Mouse (Mus musculus) midbrain, embryonic 14.5 days (tissue): Measurements from ENCODE around the gene Tmem214. TPM values are rescaled to one million over a fixed set of nuclear protein-coding genes. Genes with fewer than 3 reads are reported as not detected.
"Not testable (repeated sequence)": the region's sequence is repeated elsewhere in the genome, so short reads cannot be mapped to it uniquely, and the experiment has no call there.

Experiments used
- ATAC-seq: fragments of 200-750 bp; cut with Nextera tagmentation; 2 replicates; pipeline ENCODE4 v1.8.0; 2017; ENCODE audit warnings: moderate number of reproducible peaks, moderate library complexity; ENCODE audit not compliant: low FRiP score, low TSS enrichment
- DNase-seq: peaks from one replicate; pipeline ENCODE4 v3.0.0-alpha.2; 2015
- H3K27ac ChIP-seq: fragments of 300-500 bp; sonication (generic); replicated peaks from 2 replicates; pipeline ENCODE4 v1.5.1; 2014; ENCODE audit warnings: mild to moderate bottlenecking, low read depth, low read length, moderate library complexity
- H3K27me3 ChIP-seq: fragments of 300-500 bp; sonication (generic); 2 replicates; pipeline ENCODE4 v1.6.1; 2014; ENCODE audit warnings: low read length, control low read depth, mixed read lengths; ENCODE audit not compliant: control insufficient read depth, insufficient read depth
- H3K36me3 ChIP-seq: fragments of 300-500 bp; sonication (generic); 2 replicates; pipeline ENCODE4 v1.6.1; 2014; ENCODE audit warnings: low read length, control low read depth; ENCODE audit not compliant: control insufficient read depth, insufficient read depth
- H3K4me1 ChIP-seq: fragments of 300-500 bp; sonication (generic); 2 replicates; pipeline ENCODE4 v1.6.1; 2014; ENCODE audit warnings: mild to moderate bottlenecking, antibody characterized with exemption, low read length, control low read depth; ENCODE audit not compliant: control insufficient read depth, insufficient read depth
- H3K4me2 ChIP-seq: fragments of 300-500 bp; sonication (generic); 2 replicates; pipeline ENCODE4 v1.6.1; 2014; ENCODE audit warnings: mild to moderate bottlenecking, low read length, moderate library complexity
- H3K4me3 ChIP-seq: fragments of 300-500 bp; sonication (generic); replicated peaks from 2 replicates; pipeline ENCODE4 v1.5.1; 2014; ENCODE audit warnings: low read depth, low read length
- H3K9ac ChIP-seq: fragments of 300-500 bp; sonication (generic); replicated peaks from 2 replicates; pipeline ENCODE4 v1.6.1; 2014; ENCODE audit warnings: mild to moderate bottlenecking, low read length, moderate library complexity
- H3K9me3 ChIP-seq: fragments of 300-500 bp; sonication (generic); 2 replicates; pipeline ENCODE4 v1.6.1; 2016; ENCODE audit warnings: low read length, control low read depth, mixed read lengths; ENCODE audit not compliant: control insufficient read depth
- WGBS: fragments of 180-500 bp; shearing (Covaris S2); extraction: QIAGEN DNeasy Blood & Tissue Kit; methylation state at CpG from one replicate; pipeline ENCODE4 v1.1.7; 2014; 5-methylcytosine and 5-hydroxymethylcytosine counted together
- polyA plus RNA-seq: library from polyadenylated mRNA; unstranded; fragments of >200 nt; fragmentation: Nextera tagmentation; extraction: Ambion mirVana; gene quantifications from 2 replicates; pipeline ENCODE4 v1.2.1, GENCODE M21; 2014

The Tmem214 gene
- polyA plus RNA-seq, 1 experiment from 2014 or later, result 46.7 TPM

GRCm38 (mm10) chr5:30866871-30867270 is 941 bp upstream of the Tmem214 start:
- 93% methylated on average over 3 of the region's 3 CpGs for WGBS
- Histone ChIP-seq H3K9me3 (no peaks in the 10 kb centered on the region), H3K4me1 (peaks cover 7% of the 10 kb centered on the region), H3K36me3 (peaks cover 61% of the 10 kb centered on the region), H3K27ac (no peak overlapping the region), H3K4me2 (no peak overlapping the region), H3K27me3 (no peaks in the 10 kb centered on the region), H3K4me3 (no peak overlapping the region), H3K9ac (no peak overlapping the region)
- ATAC-seq (no peak), DNase-seq (no peak)

DNA sequence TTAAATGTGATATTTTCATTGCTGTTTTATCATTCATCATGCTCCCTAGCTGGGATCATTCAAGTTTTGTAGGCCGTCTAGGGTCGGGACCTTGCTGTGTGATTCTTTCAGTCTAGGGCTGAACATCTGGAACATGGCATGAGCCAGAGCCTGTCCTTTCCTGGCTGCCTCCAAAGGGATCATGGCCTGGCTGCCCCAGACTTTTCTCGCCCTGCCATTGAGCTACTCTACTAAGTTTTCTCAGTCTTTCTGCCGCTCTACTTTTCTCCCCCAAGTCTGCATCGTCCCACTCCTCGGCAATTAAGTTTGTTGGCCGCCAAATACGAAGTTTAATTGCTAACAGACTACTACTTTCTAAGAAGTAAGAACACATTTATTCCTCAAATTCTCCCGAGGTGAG is 1.2 kb downstream of the Tmem214 start:
- ATAC-seq, result no peak
- H3K27ac ChIP-seq, result peak overlapping the region; percentile 52; the same call in 1 of the 2 replicates

GRCm38 (mm10) chr5:30869405-30870130 is 1.8 kb downstream of the Tmem214 start:
- H3K27me3 ChIP-seq, result no peaks in the 10 kb centered on the region
- H3K4me2 ChIP-seq, result peak overlapping the region; percentile 89
- DNase-seq, result peak; percentile 93
- H3K9ac ChIP-seq, result peak overlapping the region; percentile 92
- H3K36me3 ChIP-seq, result peaks cover 64% of the 10 kb centered on the region
- peak overlapping the region; percentile 86 for H3K4me3 ChIP-seq
- H3K9me3 ChIP-seq, result no peaks in the 10 kb centered on the region
- peak overlapping the region; percentile 52 for H3K27ac ChIP-seq
- WGBS, result under 1% methylated on average over 63 of the region's 63 CpGs
- ATAC-seq, result peak; percentile 92
- H3K4me1 ChIP-seq, result peaks cover 7% of the 10 kb centered on the region

More for the DNA sequence above, 1.2 kb downstream of the Tmem214 start:
- Histone ChIP-seq H3K36me3 (peaks cover 64% of the 10 kb centered on the region), H3K9me3 (no peaks in the 10 kb centered on the region), H3K4me2 (peak overlapping the region; percentile 89), H3K9ac (peak overlapping the region; percentile 92), H3K27me3 (no peaks in the 10 kb centered on the region), H3K4me1 (peaks cover 7% of the 10 kb centered on the region), H3K4me3 (peak overlapping the region; percentile 86)
- no peak for DNase-seq
- WGBS, result 15% methylated on average over 9 of the region's 9 CpGs

GRCm38 (mm10) chr5:30870131-30870406 is 2.3 kb downstream of the Tmem214 start:
- WGBS, result 22% methylated on average over 2 of the region's 2 CpGs
- ATAC-seq (no peak), DNase-seq (no peak)
- Histone ChIP-seq H3K27ac (peak overlapping the region; percentile 52), H3K36me3 (peaks cover 64% of the 10 kb centered on the region), H3K4me3 (peak overlapping the region; percentile 86), H3K9me3 (no peaks in the 10 kb centered on the region), H3K9ac (peak overlapping the region; percentile 92), H3K4me2 (peak overlapping the region; percentile 89), H3K4me1 (peaks cover 7% of the 10 kb centered on the region), H3K27me3 (no peaks in the 10 kb centered on the region)

DNA sequence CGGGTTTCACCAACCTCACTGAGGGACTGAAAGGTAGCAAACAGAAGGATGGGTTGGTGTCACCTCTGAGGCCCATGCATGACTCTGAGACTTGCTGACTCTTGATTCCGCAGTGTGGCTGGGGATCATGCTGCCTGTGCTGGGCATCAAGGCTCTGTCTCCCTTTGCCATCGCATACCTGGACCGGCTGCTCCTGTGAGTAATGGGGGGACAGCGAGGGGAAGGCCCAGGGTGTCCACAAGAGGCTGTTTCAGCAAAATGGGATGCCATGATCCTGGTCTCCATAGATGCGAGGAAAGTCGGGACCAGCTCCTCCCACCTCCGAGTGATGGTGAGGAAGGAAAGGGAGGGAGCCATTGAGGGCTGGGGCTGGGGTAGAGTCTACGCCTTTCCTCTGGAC is 4.8 kb downstream of the Tmem214 start:
- Histone ChIP-seq H3K4me1 (peaks cover 7% of the 10 kb centered on the region), H3K27ac (no peak overlapping the region), H3K9me3 (no peaks in the 10 kb centered on the region), H3K4me3 (no peak overlapping the region), H3K27me3 (no peaks in the 10 kb centered on the region), H3K4me2 (no peak overlapping the region), H3K36me3 (peaks cover 67% of the 10 kb centered on the region), H3K9ac (no peak overlapping the region)
- no peak for DNase-seq
- ATAC-seq, result no peak
- 94% methylated on average over 9 of the region's 9 CpGs for WGBS

GRCm38 (mm10) chr5:30874365-30874764 is 6.6 kb downstream of the Tmem214 start:
- Histone ChIP-seq H3K27ac (no peak overlapping the region), H3K4me1 (peaks cover 7% of the 10 kb centered on the region), H3K27me3 (no peaks in the 10 kb centered on the region), H3K36me3 (peaks cover 74% of the 10 kb centered on the region), H3K9ac (no peak overlapping the region), H3K4me3 (no peak overlapping the region), H3K9me3 (no peaks in the 10 kb centered on the region), H3K4me2 (no peak overlapping the region)
- 93% methylated on average over 7 of the region's 7 CpGs for WGBS
- ATAC-seq (no peak), DNase-seq (no peak)

DNA sequence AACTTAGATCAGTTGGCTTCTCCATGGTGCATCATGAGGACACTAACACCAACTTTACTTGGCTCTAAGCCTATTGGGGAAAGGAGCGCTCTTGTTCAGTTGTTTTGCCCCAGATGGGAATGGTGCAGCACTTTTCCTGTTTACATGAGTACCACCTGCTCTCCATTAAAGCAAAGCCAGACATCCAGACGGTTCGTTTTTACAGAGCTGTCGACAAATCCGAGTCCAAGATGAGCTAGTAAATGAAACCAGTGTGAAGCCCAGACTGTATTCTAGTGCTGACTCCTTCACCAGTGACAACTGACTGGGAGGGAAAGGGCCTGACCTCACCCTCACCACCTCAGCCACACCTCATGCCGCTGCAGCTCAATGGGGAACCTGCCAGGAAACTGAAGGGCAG is 10.8 kb downstream of the Tmem214 start:
- H3K9ac ChIP-seq, result no peak overlapping the region
- no peaks in the 10 kb centered on the region for H3K4me1 ChIP-seq
- H3K9me3 ChIP-seq, result no peaks in the 10 kb centered on the region
- H3K4me3 ChIP-seq, result no peak overlapping the region
- no peaks in the 10 kb centered on the region for H3K27me3 ChIP-seq
- no peak overlapping the region for H3K27ac ChIP-seq
- ATAC-seq (no peak), DNase-seq (no peak)
- WGBS, result 74% methylated on average over 6 of the region's 6 CpGs
- peaks cover 47% of the 10 kb centered on the region for H3K36me3 ChIP-seq
- H3K4me2 ChIP-seq, result no peak overlapping the region

- no peaks in the 10 kb centered on the region for H3K9me3 ChIP-seq
- no peaks in the 10 kb centered on the region for H3K4me1 ChIP-seq
- H3K4me2 ChIP-seq, result no peak overlapping the region
- H3K36me3 ChIP-seq, result peaks cover 39% of the 10 kb centered on the region
- no peak for DNase-seq
- H3K9ac ChIP-seq, result no peak overlapping the region
- H3K4me3 ChIP-seq, result no peak overlapping the region
- H3K27ac ChIP-seq, result no peak overlapping the region
- H3K27me3 ChIP-seq, result no peaks in the 10 kb centered on the region
- no peak for ATAC-seq
- WGBS, result 83% methylated on average over 5 of the region's 5 CpGs
Measured at GRCm38 (mm10) chr5:30879347-30879943, 11.6 kb downstream of the Tmem214 start.

DNA sequence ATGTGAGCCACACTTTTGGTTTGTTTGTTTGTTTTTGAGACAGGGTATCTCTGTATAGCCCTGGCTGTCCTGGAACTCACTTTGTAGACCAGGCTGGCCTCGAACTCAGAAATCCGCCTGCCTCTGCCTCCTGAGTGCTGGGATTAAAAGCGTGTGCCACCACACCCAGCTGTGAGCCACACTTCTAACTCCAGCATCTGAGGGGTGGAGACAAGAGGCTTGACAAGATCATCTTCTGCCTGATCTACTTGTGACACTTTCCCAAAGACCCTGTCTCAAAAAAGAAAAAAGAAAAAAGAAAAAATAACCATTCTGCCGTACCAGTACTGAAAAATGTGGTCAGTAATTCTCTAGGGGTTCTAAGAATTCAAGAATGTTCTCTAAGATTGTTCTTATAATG is 14.0 kb downstream of the Tmem214 start:
- H3K36me3 ChIP-seq, result peaks cover 15% of the 10 kb centered on the region
- DNase-seq, H3K4me1 ChIP-seq, ATAC-seq, H3K27ac ChIP-seq, H3K9me3 ChIP-seq, H3K9ac ChIP-seq, H3K4me2 ChIP-seq, H3K4me3 ChIP-seq, H3K27me3 ChIP-seq: not testable (repeated sequence)
- WGBS, result 88% methylated on average over 4 of the region's 4 CpGs
